Mouse (Mus musculus): Measurements from ENCODE around the gene Rbm44.

DNA sequence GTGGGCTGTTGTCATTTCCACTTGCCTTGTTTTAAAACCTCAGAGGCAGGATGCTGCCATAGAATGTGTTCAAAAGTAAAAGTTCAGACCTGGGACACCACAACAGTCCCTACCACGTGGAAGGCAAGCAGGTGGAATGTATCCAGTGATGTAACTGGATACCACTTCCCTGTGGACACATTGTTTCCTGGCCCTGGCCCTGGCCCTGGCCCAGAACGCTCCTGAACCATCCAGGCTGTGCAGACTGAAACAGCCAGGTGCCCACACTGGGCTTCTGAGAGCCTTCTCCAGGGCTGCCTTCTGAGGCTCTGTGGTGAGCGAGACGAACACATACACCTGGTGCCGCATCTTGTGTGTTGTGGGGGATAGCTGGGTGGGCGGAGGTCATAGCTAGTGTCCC, 60.8 kb downstream of the Rbm44 start:
- TF ChIP-seq EP300 (IDR thresholded peaks at IDR 0.05; ENCODE audit: low read depth in 1 of 2, low read length in 2 of 2) (no peak), ZKSCAN1 (IDR thresholded peaks at IDR 0.05; ENCODE audit: low read depth, low read length) (no peak), ETS1 (IDR thresholded peaks at IDR 0.05; ENCODE audit: low read depth, low read length) (no peak), CTCF (IDR thresholded peaks at IDR 0.05 in 2 of 3, conservative IDR thresholded peaks at IDR 0.05 in 1 of 3; ENCODE audit: control insufficient read depth in 1 of 3, insufficient read depth in 1 of 3, low read depth in 2 of 3, low read length in 3 of 3, poor library complexity in 1 of 3, severe bottlenecking in 1 of 3) (no peak), E2F4 (IDR thresholded peaks at IDR 0.05; ENCODE audit: borderline replicate concordance, low read depth, low read length) (no peak), USF2 (IDR thresholded peaks at IDR 0.05; ENCODE audit: borderline replicate concordance in 1 of 2, insufficient read depth in 1 of 2, low read depth in 1 of 2, low read length in 2 of 2) (no peak), NRF1 (IDR thresholded peaks at IDR 0.05; ENCODE audit: insufficient read depth, low read depth, low read length, poor library complexity, severe bottlenecking) (no peak)
